Mouse (Mus musculus) spleen, postnatal 10 days (tissue): ENCODE results near the gene 9430097D07Rik.

ENCODE experiments used
- DNase-seq, 2 experiments: peaks; one replicate each; pipeline ENCODE4 v3.0.0; 2021 to 2022; ENCODE audit warnings: low spot score in 2 of 2

9430097D07Rik gene

DNA sequence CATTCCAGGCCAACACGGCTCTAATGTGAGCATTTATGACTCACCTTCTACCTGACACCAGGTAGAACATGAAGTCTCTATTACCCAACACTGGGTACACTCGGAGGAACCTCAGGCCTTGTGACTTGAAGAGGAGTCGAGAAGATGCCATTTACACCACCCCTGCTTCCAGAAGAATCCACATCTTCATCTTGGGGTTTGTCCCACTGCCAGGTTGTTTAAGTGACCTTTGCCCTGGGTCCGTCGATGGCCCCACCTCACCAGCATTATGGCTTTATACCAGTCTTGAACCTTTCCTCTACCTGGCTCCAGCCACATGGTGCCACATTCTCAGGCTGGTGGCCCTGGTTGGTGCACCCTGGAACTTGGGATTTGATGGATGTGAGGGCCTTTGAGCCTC lies 21.8 kb upstream of the 9430097D07Rik start:
- no peak for DNase-seq

DNA sequence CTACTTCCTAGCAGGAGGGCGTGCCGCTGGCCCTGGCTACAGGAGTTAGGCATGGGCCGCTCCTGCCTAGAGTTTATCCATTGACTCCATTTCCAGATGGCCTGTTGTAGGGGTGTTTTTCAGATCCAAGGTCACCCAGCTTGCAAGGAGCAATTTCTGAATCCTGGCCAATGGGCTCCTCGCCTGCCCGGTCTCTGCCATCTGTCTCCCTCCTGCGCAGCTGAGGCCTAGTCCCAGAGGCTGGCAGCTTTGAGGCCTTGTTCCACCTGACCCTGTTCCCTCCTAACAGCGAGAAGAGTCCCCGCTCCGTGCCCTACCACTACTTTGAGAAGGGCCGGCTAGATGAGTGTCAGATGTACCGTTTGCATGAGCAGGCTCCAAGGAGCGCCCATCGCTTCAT lies 21.2 kb upstream of the 9430097D07Rik start:
- DNase-seq, result no peak

DNA sequence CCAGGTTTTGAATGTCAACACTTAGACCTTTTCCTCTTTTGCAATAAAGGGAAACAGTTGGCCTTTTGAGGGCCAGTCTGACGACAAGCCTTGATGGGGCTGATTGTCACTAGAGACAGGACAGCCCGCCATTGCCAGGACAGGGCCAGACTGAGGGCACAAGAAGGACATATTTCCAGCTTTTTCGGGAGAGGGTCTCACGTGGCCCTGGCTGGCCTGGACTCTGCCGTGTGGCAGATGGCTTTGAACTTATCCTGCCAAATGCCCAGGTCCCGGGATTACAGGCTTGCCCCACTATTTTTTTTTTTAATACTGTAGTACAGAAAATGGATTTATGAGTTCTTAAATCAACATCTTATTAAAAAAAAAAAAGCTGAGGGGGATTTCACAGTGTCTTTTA lies 15.8 kb upstream of the 9430097D07Rik start:
- no peak for DNase-seq

DNA sequence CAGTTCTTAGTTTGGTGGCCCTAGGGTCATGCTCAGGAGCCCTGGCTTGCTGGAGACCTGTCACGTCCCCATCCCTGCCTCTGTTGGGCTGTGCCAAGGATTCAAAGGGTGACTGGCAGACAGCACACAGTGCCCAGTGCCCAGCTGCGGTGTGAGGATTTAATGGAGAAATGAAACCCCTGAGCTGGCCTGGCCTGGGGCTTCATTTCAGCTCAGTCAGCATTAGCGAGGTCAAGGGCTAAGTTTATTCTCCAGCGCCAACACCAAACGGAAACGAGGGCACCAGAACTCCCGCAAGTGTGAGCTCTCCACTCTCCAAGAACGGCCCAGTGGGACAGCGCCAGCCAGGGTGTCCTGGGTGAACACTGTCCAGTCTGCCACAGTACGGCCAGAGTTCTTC lies 14.7 kb upstream of the 9430097D07Rik start:
- DNase-seq, result no peak

DNA sequence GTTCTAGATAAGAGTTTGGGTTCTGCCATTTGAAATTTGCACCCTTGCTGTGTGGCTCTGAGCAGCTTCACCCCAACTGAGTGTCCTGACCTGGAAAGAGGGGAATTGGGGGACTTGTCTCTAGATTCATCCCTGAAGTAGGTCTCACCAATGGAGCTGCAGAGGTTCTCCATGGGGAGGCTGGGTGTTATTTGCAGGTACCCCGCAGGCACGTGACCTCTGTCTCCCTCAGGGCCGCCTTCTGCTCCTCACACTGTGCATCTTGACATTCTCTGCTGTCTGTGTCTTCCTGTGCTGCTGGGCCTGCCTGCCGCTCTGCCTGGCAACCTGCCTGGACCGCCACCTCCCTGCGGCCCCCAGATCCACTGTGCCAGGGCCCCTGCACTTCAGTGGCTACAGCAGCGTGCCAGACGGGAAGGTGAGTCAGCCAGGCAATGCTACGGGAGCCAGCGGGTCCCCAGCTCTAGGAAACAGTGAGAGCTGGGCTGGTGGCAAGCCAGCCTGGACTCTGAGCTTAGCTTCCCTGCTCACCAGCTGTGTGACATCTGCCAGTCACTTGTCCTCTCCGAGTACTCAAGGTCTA lies 13.8 kb upstream of the 9430097D07Rik start:
- DNase-seq, result no peak

DNA sequence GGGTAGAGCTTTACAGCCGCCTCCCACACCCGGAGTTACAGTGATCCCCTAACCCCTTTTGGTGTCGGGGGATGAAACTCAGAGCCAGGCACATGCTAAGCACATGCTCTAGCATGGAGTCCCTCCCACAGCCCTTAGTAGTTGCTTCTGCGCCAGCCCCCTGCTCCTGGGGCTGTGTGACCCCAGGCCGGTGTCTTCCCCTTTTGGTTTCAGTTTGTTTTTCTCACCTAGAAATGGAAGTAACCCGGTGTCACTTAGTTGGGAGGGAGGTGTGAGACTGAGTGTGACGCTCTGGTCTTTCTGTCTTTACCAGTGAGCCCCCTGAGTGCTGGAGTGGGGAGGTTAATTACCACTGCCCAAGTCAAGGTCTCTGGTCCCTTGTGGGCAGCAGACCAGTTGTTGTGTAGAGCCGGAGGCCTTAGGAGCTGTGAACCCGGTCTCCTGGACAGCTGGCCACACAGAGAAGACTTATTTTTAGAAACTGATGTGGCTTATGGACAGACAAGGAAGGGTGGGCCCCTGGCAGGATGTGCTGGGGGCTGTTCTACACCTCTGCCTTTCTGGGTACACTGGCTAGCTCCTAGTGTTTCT lies 12.3 kb upstream of the 9430097D07Rik start:
- peak; percentile 44 to 62 for DNase-seq

DNA sequence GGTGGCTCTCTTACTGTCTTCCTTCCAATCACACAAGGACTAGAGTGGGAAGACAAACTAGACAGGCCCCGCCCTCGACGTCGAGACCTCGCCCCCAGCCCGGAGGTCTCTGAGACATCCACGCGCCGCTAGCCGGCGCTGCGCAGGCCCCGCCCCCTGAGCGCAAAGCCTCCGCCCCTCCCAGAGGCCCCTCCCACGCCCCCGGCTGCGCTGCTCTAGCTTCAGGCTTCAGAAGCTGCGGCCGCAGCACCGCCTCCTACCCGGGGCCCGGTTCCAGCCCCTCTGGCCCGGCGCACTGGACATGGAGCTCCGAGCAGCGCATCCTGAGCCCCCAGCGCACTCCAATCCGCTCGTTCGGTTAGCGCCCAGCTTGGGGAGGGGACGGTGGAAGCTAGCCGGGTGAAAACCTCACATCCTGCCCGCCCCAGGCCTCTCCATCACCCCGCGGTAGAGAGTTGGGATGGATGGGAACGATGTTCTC lies 11.4 kb upstream of the 9430097D07Rik start, which contains the start of gene St6galnac4:
Gene St6galnac4 (plus strand): TSS at position 225 of the 481 bp plus-strand sequence.
- peak; percentile 75 to 91 for DNase-seq

DNA sequence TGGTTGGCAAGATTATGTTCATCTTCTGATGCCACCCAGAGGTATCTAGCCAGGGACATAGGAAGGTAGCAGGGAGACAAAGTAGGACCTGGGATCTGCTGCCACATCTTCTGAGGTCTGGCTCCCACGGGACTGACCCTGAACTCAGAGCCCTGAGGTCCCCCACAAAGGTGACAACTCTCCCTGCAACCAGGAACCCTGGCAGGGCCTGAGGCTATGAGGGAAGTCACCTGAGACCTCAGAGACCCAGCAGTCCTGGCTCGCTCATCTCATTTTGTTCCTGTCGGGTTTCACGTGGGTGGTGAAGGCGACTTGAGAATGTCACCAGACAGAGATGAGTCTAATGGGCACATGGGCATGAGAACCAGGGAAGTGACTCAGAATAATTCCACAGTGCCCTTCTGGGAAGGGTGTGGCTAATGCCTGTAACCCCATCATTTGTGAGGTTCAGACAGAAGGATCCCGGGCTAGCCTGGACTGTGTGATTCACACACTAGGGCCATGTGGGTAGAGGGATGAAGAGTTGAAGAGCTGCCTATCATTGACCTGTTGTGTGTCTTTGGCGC lies 9.7 kb upstream of the 9430097D07Rik start:
- no peak for DNase-seq

DNA sequence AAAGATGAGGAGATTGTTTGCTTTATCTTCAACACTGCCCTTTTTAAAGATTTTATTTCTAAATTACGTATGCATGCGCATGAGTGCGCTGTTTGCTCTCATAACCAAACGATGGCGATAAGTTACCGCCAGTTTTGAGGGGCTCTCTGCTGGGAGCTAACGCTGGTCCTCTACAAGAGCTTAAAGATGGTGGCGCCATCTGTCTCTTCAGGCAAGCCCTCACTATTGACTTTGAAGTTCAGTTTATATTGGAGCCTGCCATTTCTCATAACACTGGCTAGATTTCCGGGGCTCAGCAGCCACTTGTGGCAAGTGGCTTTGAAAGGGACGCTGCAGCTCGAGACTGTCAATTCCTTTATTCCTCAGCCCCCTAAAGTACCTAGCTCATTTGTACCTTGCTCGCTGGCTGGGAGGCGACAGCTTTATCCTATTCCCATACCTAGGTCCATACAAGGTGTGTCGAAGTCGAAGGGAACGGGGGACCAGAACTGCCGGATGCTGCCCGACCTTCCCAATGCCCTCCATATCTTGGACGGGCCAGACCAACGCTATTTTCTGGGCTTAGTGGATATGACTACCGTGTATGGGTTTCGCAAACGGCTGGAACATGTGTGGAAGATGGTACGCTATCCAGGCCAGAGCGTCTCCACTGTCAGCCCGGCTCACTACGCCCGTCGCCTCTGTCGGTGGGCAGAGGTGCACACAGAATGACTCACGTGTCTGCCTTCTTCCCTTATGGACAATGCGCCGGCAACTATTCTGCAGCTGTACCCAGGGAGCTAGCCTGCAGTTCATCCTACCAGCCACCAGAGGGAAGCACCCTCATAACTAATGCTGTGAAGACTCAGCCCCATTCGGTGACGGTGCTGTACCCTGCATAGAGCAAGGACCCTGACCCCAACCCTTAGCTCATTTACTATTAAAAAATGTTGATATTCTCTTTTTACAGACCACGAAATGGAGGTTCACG lies 7.6 kb upstream of the 9430097D07Rik start:
- peak; percentile 66 to 83 for DNase-seq

DNA sequence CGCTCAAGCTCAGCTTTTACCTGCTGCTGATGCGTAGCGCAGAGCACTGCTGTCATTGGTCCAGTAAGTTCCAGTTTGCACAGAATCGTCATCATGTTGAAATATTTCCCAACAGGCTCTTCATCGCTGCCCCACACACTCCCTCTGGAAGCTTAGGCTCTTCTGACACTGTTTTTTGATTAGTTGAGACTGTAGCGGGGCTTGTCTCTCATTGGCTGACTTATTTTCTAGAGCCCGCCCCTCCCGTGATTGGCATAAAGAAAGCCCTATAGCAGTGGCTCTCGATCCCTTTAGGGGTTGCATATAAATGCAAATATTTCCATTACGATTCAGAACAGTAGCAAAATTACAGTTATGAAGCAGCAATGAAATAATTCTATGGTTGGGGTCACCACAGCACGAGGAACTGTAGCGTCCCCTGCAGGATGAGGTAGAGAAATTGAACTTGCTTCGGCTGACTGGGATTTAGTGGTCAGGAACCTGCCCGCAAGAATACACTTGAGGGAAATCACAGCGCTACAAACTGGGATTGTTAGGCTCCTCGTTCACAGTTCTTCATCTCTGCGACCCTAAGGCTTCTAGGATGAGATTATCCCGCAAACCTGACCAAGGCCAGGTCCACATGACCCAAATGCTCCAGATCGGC lies 6.1 kb upstream of the 9430097D07Rik start:
- peak in 1 of 2 experiments; percentile 53 for DNase-seq

DNA sequence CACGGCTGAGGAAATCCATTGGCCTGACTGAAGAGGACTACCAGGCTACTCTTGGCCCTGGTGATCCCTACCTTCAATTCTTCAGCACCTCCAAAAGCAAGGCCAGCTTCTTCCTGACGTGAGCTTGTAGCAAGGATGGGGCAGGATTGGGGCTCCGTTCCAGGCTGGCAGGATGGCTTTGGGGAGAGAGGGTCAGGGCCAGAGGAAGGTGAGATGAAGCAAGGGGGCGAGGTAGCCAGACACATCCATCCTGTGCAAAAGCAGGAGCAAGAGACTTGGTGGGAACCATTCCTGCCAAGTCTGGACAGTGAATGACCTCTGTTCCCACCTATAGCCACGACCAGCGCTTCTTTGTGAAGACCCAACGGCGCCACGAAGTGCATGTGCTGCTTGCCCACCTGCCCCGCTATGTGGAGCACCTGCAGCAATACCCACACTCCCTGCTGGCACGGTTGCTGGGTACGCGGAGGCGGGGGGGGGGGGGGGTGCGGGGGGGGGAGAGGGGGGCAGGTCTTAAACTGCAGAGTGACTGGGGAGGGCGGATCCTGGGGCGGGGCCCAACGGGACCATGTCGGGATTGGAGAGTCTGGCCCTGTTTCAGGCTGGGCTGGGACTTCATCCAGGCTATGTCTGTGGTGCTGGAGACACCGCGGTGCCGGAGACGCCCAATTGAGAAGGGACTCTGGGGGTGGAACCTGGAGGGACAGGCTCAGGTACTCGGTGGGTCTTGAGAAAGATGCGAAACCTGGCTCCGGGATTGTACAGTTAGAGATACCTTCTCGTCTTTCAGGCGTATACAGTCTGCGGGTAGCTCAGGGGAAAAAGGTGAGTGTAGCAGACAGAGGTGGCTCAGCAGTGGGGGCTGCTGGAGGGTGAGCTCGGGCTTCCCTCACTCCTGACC lies 2.9 kb upstream of the 9430097D07Rik start:
- DNase-seq, result no peak

DNA sequence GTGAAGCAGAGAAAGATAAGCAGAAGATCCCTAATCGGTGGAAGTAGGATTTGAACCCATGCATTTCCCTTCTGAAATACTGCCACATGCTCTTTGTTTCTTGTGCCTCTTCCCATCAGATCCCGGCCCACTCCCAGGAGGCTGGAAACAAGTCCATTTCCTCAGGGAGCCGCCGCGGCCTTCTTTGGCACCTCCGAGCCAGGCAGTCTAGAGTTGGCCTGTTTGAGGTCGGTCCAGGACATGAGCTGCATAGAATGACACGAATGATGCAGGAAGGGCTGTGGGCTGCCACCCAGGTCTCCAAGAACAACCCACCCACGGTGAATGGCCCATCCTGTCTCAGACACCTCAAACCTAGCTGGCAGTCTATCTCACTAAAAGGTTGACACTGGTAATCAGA lies 1.0 kb upstream of the 9430097D07Rik start:
- DNase-seq, result no peak

DNA sequence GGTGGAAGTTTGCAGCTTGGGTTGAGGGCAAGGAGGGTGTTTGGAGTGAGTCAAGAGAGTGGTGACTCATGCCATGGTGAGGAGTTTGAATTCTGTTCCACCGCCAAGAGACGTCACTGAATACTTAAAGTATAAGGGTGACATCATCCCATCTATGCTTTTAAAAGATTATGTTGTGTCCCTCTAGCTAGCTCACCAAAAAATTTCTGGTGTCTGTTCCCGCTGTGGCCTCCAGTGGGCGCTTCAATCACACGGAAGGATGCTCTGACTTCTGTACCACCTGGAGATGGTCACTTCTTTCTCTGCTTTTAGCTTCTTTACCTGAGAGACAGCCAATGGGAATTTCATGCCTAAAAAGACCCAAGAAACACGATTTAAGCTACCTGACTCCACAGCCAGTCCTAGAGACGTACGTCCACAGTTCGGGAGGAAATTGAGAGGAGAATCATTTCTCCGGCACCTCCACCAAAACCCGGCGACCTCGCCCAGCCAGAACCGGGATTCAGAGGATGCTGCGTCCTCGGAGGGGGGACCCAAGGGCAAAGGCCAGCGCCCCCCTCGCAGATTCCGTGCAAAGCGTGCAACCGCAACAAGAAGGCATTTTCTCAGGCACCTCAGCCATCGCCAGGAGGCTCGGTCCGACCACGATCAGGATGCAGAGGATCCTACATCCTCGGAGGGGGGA lies 441 bp downstream of the 9430097D07Rik start:
- DNase-seq, result peak; percentile 45 to 76

DNA sequence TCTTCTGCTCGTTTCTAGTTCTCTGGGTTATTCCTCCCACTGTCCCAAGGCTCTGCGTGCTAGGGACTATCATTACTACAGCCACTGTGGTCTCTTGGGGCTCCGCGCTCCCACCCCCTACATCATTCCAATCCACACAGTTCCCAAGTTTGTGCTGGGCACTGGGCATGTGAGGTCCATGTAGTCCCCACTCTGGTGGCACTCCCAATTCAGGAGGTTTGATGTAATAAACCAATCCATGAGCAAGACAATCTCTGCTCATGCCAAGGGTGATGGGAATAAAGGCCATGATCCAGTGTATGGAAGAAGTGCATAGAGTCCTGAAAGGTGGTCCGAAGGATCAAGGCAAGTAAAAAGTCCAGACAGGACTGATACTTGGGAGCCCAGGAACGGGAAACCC lies 987 bp downstream of the 9430097D07Rik start, which contains the start of gene Pip5kl1:
Gene Pip5kl1 (plus strand): TSS at position 301 of the 400 bp plus-strand sequence.
- no peak for DNase-seq

DNA sequence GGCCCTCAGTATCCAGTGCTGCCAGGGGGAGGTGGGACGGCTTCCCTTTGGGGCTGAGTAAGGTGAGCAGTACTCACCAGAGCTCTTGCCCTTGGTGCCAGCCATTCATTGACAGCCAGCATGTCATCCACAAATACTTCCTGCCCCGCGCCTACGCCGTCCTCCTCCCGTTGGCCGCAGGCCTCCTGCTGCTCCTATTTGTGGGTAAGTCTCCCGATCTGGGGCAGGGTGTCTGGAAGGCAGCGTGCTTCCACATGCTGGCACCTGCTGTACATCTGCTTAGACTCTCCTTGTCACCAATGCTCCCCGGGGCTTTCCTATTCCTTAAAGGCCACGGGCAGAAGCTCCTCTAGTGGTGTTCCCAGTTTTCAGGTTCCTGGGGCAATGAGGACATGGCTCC lies 3.3 kb downstream of the 9430097D07Rik start:
- DNase-seq, result no peak

DNA sequence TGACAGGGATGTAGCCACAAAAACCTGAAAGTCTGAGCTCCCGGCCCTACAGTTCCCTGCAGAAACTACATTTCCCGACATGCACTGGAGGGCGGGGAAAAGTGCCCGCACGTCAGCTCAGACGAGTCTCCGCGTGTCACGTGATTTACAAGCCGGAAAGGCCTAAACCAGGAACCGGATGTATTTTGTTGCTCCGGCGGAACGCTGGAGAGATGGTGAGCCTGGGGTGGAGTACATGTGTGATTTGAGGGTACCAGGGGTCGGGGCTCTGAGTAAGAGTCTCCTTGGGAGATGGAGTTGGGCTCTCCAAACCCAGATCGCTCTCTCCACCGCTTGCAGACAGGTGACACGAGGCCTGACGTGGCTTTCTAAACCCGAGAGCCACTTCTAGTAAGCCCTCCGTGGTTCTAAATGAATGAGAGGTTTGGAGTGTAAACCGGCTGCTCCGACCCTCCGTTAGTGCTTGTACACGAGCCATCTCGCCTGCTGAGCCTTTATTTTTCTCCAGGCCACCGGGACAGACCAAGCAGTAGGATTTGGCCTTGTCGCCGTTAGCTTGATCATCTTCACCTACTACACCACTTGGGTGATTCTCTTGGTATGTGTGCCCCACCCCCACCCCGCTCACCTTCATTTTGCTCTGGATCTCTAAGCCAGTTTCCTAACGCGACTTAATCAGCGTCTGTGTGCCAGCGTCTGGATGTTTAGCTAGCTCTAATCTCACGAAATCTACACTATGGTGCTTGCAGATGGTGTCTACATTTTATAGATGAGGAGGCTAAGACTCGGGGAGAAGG lies 4.6 kb downstream of the 9430097D07Rik start, which contains the start of gene Dpm2:
Gene Dpm2 (plus strand): TSS at position 161 of the 797 bp plus-strand sequence.
- DNase-seq, result peak; percentile 78 to 93

DNA sequence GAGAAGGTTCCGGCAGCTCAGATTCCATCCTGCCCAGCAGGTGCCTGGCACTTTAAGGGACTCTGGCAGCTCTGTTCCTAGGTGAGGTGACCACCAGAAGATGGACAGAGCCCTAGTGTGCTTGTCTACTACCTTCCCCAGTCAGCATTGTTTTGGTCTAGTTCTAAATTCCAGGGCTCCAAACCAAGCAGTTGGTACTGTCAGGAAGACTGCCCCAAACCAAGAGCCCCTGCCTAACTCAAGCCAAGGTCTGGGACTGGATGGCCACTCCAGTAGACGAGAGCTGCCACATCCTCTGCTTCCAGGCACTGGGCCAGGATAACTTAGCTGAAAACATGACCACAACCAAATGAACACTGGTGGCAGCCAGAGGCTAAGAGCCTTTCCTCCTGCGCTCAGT lies 6.5 kb downstream of the 9430097D07Rik start:
- DNase-seq, result no peak

DNA sequence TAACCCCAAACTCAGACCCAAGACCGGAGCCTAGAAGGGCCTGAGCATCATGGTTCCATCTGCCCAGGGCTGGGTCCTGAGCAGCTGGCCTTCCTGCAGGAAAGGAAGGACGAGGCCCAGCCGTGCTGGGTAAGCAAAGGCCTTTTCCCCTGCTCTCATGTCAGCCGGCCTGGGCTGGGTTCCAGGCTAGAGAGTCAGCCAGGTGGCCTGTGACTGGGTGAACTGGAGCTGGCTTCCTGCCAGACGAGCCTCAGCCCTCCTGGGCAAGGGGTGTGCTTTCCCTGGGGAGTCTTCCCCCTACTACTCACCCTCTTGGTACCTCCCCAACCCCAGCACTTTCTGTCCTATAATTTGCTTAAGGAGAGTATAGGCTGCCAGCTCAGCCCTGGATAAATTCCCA lies 7.3 kb downstream of the 9430097D07Rik start:
- no peak for DNase-seq

DNA sequence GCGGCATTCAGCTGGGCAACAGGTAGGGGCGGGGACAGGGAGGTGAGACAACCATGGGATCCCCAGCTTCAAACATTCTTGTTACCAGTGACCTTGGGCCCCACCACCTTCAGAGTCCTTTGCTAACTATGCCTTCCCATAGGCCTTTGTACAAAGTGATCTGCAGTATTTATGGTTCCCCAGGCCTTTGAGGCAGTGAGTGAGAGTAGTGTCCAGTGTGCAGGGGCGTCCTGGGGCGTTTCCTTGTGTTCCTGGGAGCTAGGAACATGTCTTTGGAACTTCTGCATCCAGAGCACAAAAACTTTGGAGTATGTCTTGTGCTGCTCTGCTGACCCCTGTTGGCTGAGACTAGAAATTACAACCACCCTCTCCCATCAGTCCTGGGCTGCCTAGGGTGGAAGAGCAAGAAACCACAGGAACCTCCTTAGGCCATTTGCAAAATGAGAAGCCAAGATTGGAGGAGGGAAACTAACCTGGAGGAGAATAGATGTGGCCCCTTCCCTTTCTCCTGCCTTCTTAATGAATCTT lies 8.9 kb downstream of the 9430097D07Rik start:
- peak; percentile 45 to 71 for DNase-seq
